Mouse (Mus musculus) regulatory T cell (primary cell): ENCODE measurements at regions not wholly inside any gene's neighbourhood (a gene's known extent, or its start where the extent isn't known, plus 50 kb on each side); places are given as distances from the start of the nearest gene placed in this dataset.

Source experiments
- in situ Hi-C: fragments of 300-600 bp; cut with MboI, MseI; formaldehyde crosslinking; loops from one replicate; pipeline ENCODE4 v1.15.1; 2025; ENCODE audit warnings: high pct_unique_total_duplicates

- in situ Hi-C loops: no loop called here
Measured at GRCm38 (mm10) chr2:72672908-72673901, 197.2 kb downstream of the Cdca7 start.

GRCm38 (mm10) chr2:72674229-72674628 is 198.3 kb downstream of the Cdca7 start:
- in situ Hi-C loops: no loop called here

- in situ Hi-C loops: no loop called here
Measured at GRCm38 (mm10) chr2:72674856-72675440, 199.0 kb downstream of the Cdca7 start.

GRCm38 (mm10) chr2:72677731-72678130 is 201.8 kb downstream of the Cdca7 start:
- in situ Hi-C loops: no loop called here

GRCm38 (mm10) chr2:72688031-72688430 is 212.1 kb downstream of the Cdca7 start:
- in situ Hi-C loops: no loop called here

- in situ Hi-C loops: no loop called here
Measured at GRCm38 (mm10) chr2:72701081-72701480, 225.1 kb downstream of the Cdca7 start.

- in situ Hi-C loops: no loop called here
Measured at GRCm38 (mm10) chr2:72703238-72703637, 227.3 kb downstream of the Cdca7 start.

GRCm38 (mm10) chr2:72707676-72708659 is 232.0 kb downstream of the Cdca7 start:
- in situ Hi-C loops: no loop called here

- in situ Hi-C loops: no loop called here
Measured at GRCm38 (mm10) chr2:72716931-72717330, 241.0 kb downstream of the Cdca7 start.

- in situ Hi-C loops: no loop called here
Measured at GRCm38 (mm10) chr2:72728699-72729098, 251.5 kb downstream of the Sp3 start.

- in situ Hi-C loops: no loop called here
Measured at GRCm38 (mm10) chr2:72733371-72733770, 246.9 kb downstream of the Sp3 start.

GRCm38 (mm10) chr2:72735035-72735434 is 245.2 kb downstream of the Sp3 start:
- in situ Hi-C loops: no loop called here

GRCm38 (mm10) chr2:72736685-72737084 is 243.6 kb downstream of the Sp3 start:
- in situ Hi-C loops: no loop called here

- in situ Hi-C loops: no loop called here
Measured at GRCm38 (mm10) chr2:72740391-72741361, 239.6 kb downstream of the Sp3 start.

GRCm38 (mm10) chr2:72741746-72742145 is 238.5 kb downstream of the Sp3 start:
- in situ Hi-C loops: no loop called here

- in situ Hi-C loops: no loop called here
Measured at GRCm38 (mm10) chr2:72743651-72744050, 236.6 kb downstream of the Sp3 start.

GRCm38 (mm10) chr2:72744901-72745300 is 235.3 kb downstream of the Sp3 start:
- in situ Hi-C loops: no loop called here

GRCm38 (mm10) chr2:72746476-72747215 is 233.6 kb downstream of the Sp3 start:
- in situ Hi-C loops: no loop called here

- in situ Hi-C loops: no loop called here
Measured at GRCm38 (mm10) chr2:72747299-72747698, 232.9 kb downstream of the Sp3 start.

GRCm38 (mm10) chr2:72749495-72749894 is 230.8 kb downstream of the Sp3 start:
- in situ Hi-C loops: no loop called here
